Mouse (Mus musculus): ENCODE measurements around the gene Them5. TPM values are rescaled to one million over a fixed set of nuclear protein-coding genes. Genes with fewer than 3 reads are reported as not detected.

The Them5 gene
- not detected for polyA plus RNA-seq (2017; shearing (Covaris generic))

GRCm38 (mm10) chr3:94341959-94342422, at the start of gene Them5:
Gene Them5 (plus strand): TSS chr3:94342099.

GRCm38 (mm10) chr3:94309633-94310363, 32.1 kb upstream of the Them5 start, which contains the start of gene Them4:
Gene Them4 (plus strand): TSS chr3:94310089.

GRCm38 (mm10) chr3:94362138-94362537, 20.2 kb downstream of the Them5 start, which contains the start of gene C2cd4d:
Gene C2cd4d (plus strand): TSS chr3:94362438.

GRCm38 (mm10) chr3:94372641-94373040, 30.7 kb downstream of the Them5 start, which contains the start of gene Rorc:
Gene Rorc (plus strand): TSS chr3:94372794.

Other genes with a start within 250 kb of the Them5 start
- gene Gm10696, start 163.9 kb upstream of the Them5 start, polyA plus RNA-seq (2017; shearing (Covaris generic)), result not detected
- not detected for gene Gm5286, start 145.4 kb upstream of the Them5 start, polyA plus RNA-seq (2017; shearing (Covaris generic))
- not detected for gene Gm4778, start 78.1 kb upstream of the Them5 start, polyA plus RNA-seq (2017; shearing (Covaris generic))
- gene Them4, start 32.0 kb upstream of the Them5 start, polyA plus RNA-seq (2017; shearing (Covaris generic)), result 7.0 TPM
- not detected for gene C2cd4d, start 20.3 kb downstream of the Them5 start, polyA plus RNA-seq (2017; shearing (Covaris generic))
- 0.35 TPM for gene Rorc, start 30.7 kb downstream of the Them5 start, polyA plus RNA-seq (2017; shearing (Covaris generic))
- 0.09 TPM for gene Lingo4, start 56.4 kb downstream of the Them5 start, polyA plus RNA-seq (2017; shearing (Covaris generic))
- gene Tdrkh, start 71.2 kb downstream of the Them5 start, polyA plus RNA-seq (2017; shearing (Covaris generic)), result 5.1 TPM
- gene Mrpl9, start 101.2 kb downstream of the Them5 start, polyA plus RNA-seq (2017; shearing (Covaris generic)), result 113 TPM
- gene Oaz3, start 101.8 kb downstream of the Them5 start, polyA plus RNA-seq (2017; shearing (Covaris generic)), result 2.5 TPM
- 0.31 TPM for gene Celf3, start 136.2 kb downstream of the Them5 start, polyA plus RNA-seq (2017; shearing (Covaris generic))
- gene Riiad1, start 138.2 kb downstream of the Them5 start, polyA plus RNA-seq (2017; shearing (Covaris generic)), result not detected
- gene Snx27, start 240.6 kb downstream of the Them5 start, polyA plus RNA-seq (2017; shearing (Covaris generic)), result 21.4 TPM

All from naive thymus-derived CD4-positive, alpha-beta T cell, adult 5 months (primary cell).